Mouse (Mus musculus): ENCODE results near the gene Tuba1b. TPM values are rescaled to one million over a fixed set of nuclear protein-coding genes. Genes with fewer than 3 reads are reported as not detected.
A peak's percentile ranks its signal among the peaks of the same experiment; 100 is the strongest.

Tuba1b gene
- polyA plus RNA-seq (2014; fragmentation: Nextera tagmentation; extraction: Ambion mirVana) = 1,499 and 1,719 TPM in 2 replicates

- Histone ChIP-seq H3K4me2 (ENCODE audit: low read length) (peak within 1 kb of the TSS; percentile 96), H3K27me3 (replicated peaks; ENCODE audit: control insufficient read depth, insufficient read depth, low read length) (no peaks in the 10 kb centered on the region), H3K4me3 (ENCODE audit: low read depth, low read length) (peak within 1 kb of the TSS; percentile 69), H3K4me1 (ENCODE audit: control insufficient read depth, insufficient read depth, low read length) (peaks cover 16% of the 10 kb centered on the region), H3K36me3 (ENCODE audit: control insufficient read depth, insufficient read depth, low read length) (peaks cover 19% of the 10 kb centered on the region), H3K27ac (ENCODE audit: low read depth, low read length) (peak within 1 kb of the TSS; percentile 99), H3K9ac (ENCODE audit: low read length) (peak within 1 kb of the TSS; percentile 88), H3K9me3 (replicated peaks; ENCODE audit: control insufficient read depth, low read length) (no peaks in the 10 kb centered on the region)
- ATAC-seq = peak; percentile 92
- WGBS = under 1% methylated on average over 50 of the region's 58 CpGs
- DNase-seq (ENCODE audit: low spot score) = peak; percentile 95
Observed at GRCm38 (mm10) chr15:98934217-98934839, at the start of gene Tuba1b. Gene Tuba1b (minus strand): TSS chr15:98934565.

DNA sequence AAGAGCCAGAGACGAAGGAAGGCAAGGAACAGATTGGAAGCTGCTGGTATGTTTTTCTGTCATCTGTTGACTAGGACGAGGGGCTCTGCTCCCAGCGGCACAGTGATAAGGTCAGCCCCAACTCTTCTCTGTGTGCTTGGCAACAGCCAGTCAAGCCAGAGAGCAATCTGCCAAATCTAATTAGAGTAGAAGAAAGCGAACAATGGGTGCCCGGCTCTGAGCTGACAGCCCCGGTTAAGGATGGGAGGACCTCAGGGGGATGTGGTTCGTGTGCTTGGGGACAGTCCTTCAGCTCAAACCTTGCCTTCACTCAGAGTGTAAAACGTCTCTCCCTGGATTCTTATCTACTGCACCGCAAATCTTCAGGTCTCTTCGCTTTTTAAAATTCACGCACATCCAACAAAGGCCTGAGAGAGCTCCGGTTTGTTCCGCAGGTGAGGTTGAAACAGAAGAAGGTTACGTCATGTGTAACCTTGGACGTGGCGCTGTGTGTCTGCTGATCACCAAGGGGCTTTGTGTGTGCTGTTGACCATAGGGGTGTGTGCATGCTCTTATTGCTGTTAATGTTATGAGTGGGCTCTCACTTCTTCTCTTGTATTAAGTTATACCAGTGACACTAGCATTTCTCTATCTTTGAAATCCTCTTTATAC lies 49.2 kb upstream of the Tuba1b start:
- H3K4me2 ChIP-seq (ENCODE audit: low read length) = peak overlapping the region; percentile 59
- 18% methylated on average over 16 of the region's 16 CpGs for WGBS
- H3K36me3 ChIP-seq (ENCODE audit: control insufficient read depth, insufficient read depth, low read length) = no peaks in the 10 kb centered on the region
- DNase-seq (ENCODE audit: low spot score) (peak; percentile 90), ATAC-seq (peak; percentile 57)
- peak overlapping the region; percentile 44 for H3K4me3 ChIP-seq (ENCODE audit: low read depth, low read length)
- peak overlapping the region; percentile 96 for H3K27ac ChIP-seq (ENCODE audit: low read depth, low read length)
- peaks cover 36% of the 10 kb centered on the region for H3K4me1 ChIP-seq (ENCODE audit: control insufficient read depth, insufficient read depth, low read length)
- no peaks in the 10 kb centered on the region for H3K9me3 ChIP-seq (replicated peaks; ENCODE audit: control insufficient read depth, low read length)
- no peaks in the 10 kb centered on the region for H3K27me3 ChIP-seq (replicated peaks; ENCODE audit: control insufficient read depth, insufficient read depth, low read length)
- peak overlapping the region; percentile 90 for H3K9ac ChIP-seq (ENCODE audit: low read length)

DNA sequence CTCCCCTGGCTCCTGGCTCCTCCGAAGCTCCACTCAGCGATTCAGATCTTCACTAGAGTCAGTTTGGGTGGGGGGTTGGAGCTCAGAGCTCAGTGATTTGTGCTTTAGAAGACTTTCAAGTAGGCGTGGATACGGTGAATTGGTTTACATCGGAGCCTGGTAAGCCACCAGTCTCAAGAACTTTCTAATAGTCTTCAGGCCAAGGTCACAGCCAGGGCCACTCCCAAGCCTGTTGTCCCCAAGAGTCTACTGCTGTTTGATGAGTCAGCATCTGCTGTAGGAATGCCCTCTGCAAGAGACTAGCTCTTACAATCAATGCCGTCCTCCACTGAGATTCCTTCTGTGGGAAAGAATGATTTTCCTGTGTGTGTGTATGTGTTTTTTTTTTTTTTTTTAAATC lies 47.7 kb upstream of the Tuba1b start:
- ATAC-seq (no peak), DNase-seq (ENCODE audit: low spot score) (no peak)
- Histone ChIP-seq H3K4me1 (ENCODE audit: control insufficient read depth, insufficient read depth, low read length) (peaks cover 35% of the 10 kb centered on the region), H3K4me2 (ENCODE audit: low read length) (no peak overlapping the region), H3K27ac (ENCODE audit: low read depth, low read length) (no peak overlapping the region), H3K9me3 (replicated peaks; ENCODE audit: control insufficient read depth, low read length) (no peaks in the 10 kb centered on the region), H3K27me3 (replicated peaks; ENCODE audit: control insufficient read depth, insufficient read depth, low read length) (no peaks in the 10 kb centered on the region), H3K36me3 (ENCODE audit: control insufficient read depth, insufficient read depth, low read length) (no peaks in the 10 kb centered on the region), H3K9ac (ENCODE audit: low read length) (no peak overlapping the region), H3K4me3 (ENCODE audit: low read depth, low read length) (no peak overlapping the region)
- 86% methylated on average over 6 of the region's 6 CpGs for WGBS

- Histone ChIP-seq H3K36me3 (ENCODE audit: control insufficient read depth, insufficient read depth, low read length) (no peaks in the 10 kb centered on the region), H3K27me3 (replicated peaks; ENCODE audit: control insufficient read depth, insufficient read depth, low read length) (no peaks in the 10 kb centered on the region), H3K27ac (ENCODE audit: low read depth, low read length) (no peak overlapping the region), H3K4me1 (ENCODE audit: control insufficient read depth, insufficient read depth, low read length) (peaks cover 32% of the 10 kb centered on the region), H3K9me3 (replicated peaks; ENCODE audit: control insufficient read depth, low read length) (no peaks in the 10 kb centered on the region), H3K4me3 (ENCODE audit: low read depth, low read length) (no peak overlapping the region), H3K9ac (ENCODE audit: low read length) (no peak overlapping the region), H3K4me2 (ENCODE audit: low read length) (no peak overlapping the region)
- WGBS = 31% methylated on average over 7 of the region's 7 CpGs
- ATAC-seq (no peak), DNase-seq (ENCODE audit: low spot score) (no peak)
Observed at GRCm38 (mm10) chr15:98980012-98980614, 45.7 kb upstream of the Tuba1b start.

DNA sequence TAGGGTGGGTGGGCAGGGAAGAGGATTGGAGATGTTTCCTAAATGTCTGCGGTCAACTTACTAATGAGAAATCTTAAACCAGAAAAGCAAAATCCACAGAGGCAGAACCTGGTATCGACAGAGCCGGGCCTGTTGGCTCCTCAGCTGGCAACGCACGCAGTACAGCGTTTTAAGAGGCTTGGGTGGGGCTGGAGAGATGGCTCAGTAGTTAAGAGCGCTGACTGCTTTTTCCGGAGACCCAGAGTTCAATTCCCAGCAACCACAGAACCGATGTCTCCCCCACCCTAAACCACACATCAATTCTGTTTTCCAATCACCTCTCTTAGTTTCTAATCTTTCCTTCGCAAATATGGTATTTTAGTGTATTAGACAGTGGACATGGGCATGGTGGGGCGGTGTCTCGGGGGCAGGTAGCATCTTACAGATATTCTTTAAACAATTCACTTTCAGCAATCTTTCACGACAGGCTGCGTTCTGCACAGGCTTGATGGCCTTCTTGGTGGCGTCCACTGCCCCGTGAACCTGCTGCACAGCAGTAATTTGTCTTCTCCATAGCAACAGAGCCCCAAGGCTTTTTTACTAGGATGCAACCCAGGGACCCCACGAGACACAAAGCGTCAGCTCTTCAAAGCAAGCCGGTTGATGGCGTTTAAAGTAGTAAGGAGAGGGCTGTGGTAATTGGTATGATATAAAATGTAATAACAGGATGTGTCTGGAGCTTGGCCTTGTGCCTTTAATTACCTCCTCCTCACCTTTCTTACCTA lies 44.2 kb upstream of the Tuba1b start:
- DNase-seq (ENCODE audit: low spot score) (no peak), ATAC-seq (no peak)
- Histone ChIP-seq H3K36me3 (ENCODE audit: control insufficient read depth, insufficient read depth, low read length) (no peaks in the 10 kb centered on the region), H3K9ac (ENCODE audit: low read length) (peak overlapping the region; percentile 46), H3K4me2 (ENCODE audit: low read length) (peak overlapping the region; percentile 43), H3K4me3 (ENCODE audit: low read depth, low read length) (0 out of 2 replicates have a peak overlapping the region, but pooled peaks have one; percentile 11), H3K27ac (ENCODE audit: low read depth, low read length) (peak overlapping the region; percentile 90), H3K27me3 (replicated peaks; ENCODE audit: control insufficient read depth, insufficient read depth, low read length) (no peaks in the 10 kb centered on the region), H3K9me3 (replicated peaks; ENCODE audit: control insufficient read depth, low read length) (no peaks in the 10 kb centered on the region), H3K4me1 (ENCODE audit: control insufficient read depth, insufficient read depth, low read length) (peaks cover 28% of the 10 kb centered on the region)
- 49% methylated on average over 20 of the region's 20 CpGs for WGBS

- Histone ChIP-seq H3K27ac (ENCODE audit: low read depth, low read length) (peak overlapping the region; percentile 90), H3K27me3 (replicated peaks; ENCODE audit: control insufficient read depth, insufficient read depth, low read length) (no peaks in the 10 kb centered on the region), H3K4me3 (ENCODE audit: low read depth, low read length) (peak overlapping the region; percentile 11; the same call in 1 of the 2 replicates), H3K36me3 (ENCODE audit: control insufficient read depth, insufficient read depth, low read length) (no peaks in the 10 kb centered on the region), H3K9me3 (replicated peaks; ENCODE audit: control insufficient read depth, low read length) (no peaks in the 10 kb centered on the region), H3K9ac (ENCODE audit: low read length) (peak overlapping the region; percentile 46), H3K4me2 (ENCODE audit: low read length) (peak overlapping the region; percentile 43), H3K4me1 (ENCODE audit: control insufficient read depth, insufficient read depth, low read length) (peaks cover 26% of the 10 kb centered on the region)
- 30% methylated on average over 14 of the region's 14 CpGs for WGBS
- ATAC-seq = peak; percentile 74
- peak; percentile 89 for DNase-seq (ENCODE audit: low spot score)
Observed at GRCm38 (mm10) chr15:98977759-98978408, 43.5 kb upstream of the Tuba1b start.

- peak overlapping the region; percentile 11; the same call in 1 of the 2 replicates for H3K4me3 ChIP-seq (ENCODE audit: low read depth, low read length)
- 57% methylated on average over 21 of the region's 21 CpGs for WGBS
Observed at GRCm38 (mm10) chr15:98976763-98977758, 42.7 kb upstream of the Tuba1b start.

More at GRCm38 (mm10) chr15:98976763-98977758, 42.7 kb upstream of the Tuba1b start:
- Histone ChIP-seq H3K4me2 (ENCODE audit: low read length) (peak overlapping the region; percentile 43), H3K27me3 (replicated peaks; ENCODE audit: control insufficient read depth, insufficient read depth, low read length) (no peaks in the 10 kb centered on the region), H3K27ac (ENCODE audit: low read depth, low read length) (peak overlapping the region; percentile 90), H3K4me1 (ENCODE audit: control insufficient read depth, insufficient read depth, low read length) (peaks cover 23% of the 10 kb centered on the region), H3K9me3 (replicated peaks; ENCODE audit: control insufficient read depth, low read length) (no peaks in the 10 kb centered on the region), H3K36me3 (ENCODE audit: control insufficient read depth, insufficient read depth, low read length) (no peaks in the 10 kb centered on the region), H3K9ac (ENCODE audit: low read length) (peak overlapping the region; percentile 46; the same call in 1 of the 2 replicates)
- DNase-seq (ENCODE audit: low spot score) (no peak), ATAC-seq (peak; percentile 35; the same call in 1 of the 2 replicates)

Data from forebrain, embryonic 14.5 days (tissue).